Mouse (Mus musculus) thymus, postnatal 14 days (tissue): ENCODE results near the gene Mgat4e.
A peak's percentile ranks its signal among the peaks of the same experiment; 100 is the strongest.
"Not testable (repeated sequence)": the region's sequence is repeated elsewhere in the genome, so short reads cannot be mapped to it uniquely, and the experiment has no call there.

ENCODE experiments used
- DNase-seq: peaks from one replicate; pipeline ENCODE4 v3.0.0; 2021

Gene Mgat4e

DNA sequence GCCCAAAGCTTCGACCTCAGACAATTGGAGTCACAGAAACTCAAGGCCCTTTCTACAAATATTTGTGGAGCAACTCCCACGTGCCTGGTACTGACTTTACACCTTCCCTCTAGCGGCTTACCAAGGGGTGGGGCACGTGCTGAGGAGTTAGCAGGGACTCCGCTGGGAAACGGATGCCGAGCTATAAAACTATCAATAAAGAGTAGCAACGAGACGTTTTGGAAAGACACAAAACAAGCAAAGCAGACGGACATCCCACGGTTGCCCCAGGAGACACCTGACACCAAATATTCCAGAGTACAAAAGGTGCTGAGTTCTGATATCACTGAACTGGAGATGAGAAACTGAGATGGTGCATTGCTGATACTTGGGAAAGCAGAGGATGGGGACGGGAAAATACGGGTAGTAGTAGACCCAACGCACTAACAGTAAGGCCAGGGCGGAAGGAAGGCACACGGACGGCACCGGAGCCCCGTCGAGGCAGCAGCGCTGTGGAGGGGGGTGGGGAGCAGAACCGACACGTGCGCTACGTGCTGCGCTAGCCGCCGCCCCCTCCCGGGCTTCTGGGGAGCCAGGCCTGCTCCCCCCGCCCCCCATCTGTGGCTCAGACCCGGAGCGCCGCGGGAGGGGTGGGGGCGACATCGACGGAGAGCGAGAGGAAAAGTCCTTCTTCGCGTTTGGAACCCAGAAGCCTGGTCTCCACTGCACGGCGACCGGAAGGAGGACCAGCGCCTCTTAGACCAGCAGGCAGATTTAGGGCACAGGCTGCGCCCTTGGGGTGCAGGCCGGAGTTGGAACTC lies 6.6 kb upstream of the Mgat4e start:
- peak; percentile 87 for DNase-seq

GRCm38 (mm10) chr1:134555240-134555870 lies 5.9 kb upstream of the Mgat4e start:
- DNase-seq, result peak; percentile 8

GRCm38 (mm10) chr1:134552396-134552795 lies 2.9 kb upstream of the Mgat4e start:
- no peak for DNase-seq

DNA sequence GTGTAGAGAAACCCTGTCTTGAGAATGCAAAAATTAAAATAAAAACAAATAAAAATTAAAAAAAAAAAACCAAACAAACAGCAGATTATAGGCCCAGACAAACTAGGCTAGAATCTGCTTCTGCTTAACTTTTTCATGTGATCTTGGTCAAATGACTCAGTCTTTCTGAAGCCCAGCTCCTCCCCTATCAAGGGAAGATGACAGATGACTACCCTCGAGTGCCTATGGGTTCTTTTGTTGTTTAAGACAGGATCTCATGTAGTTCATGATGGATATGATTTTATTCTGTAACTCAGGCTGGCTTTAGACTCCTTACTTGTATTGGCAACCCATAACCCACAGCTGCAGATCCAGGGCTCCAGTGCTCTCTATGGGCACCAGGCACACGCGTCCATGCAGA lies 2.4 kb upstream of the Mgat4e start:
- no peak for DNase-seq

DNA sequence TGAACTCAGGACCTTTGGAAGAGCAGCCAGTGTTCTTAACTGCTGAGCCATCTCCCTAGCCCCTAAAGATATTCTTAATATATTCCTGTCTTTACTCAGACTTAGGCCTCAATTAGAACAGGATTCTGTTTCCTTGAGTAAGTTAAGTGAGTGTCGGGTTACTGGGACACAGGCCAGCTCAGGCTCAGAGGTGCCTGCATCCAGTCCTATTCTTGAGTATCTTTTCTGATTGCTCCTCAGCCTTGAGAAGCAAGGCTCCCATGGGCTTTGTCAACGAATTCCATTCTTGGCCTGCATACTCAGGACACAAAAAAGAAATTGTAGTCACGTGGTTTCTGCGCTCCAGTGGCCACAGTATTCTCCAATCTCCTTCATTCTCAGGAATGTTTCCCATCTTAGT lies 1.3 kb downstream of the Mgat4e start:
- DNase-seq, result no peak

GRCm38 (mm10) chr1:134540610-134541009 lies 8.9 kb downstream of the Mgat4e start:
- DNase-seq, result no peak

DNA sequence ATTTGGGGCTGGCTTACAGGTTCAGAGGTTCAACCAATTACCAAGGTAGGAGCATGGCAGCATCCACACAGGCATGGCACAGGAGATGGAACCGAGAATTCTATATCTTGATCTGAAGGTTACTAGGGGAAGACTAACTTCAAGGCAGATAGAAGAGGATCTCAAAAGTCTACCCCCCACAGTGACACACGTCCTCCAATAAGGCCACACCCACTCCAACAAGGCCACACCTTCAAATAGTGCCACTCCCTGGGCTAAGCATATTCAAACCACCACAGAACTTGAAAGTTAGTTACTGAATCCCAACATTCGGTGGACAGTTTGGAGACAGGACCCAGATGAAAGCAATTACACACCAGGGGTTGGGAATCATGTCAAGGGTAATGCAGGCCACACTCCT lies 14.0 kb downstream of the Mgat4e start:
- no peak for DNase-seq

DNA sequence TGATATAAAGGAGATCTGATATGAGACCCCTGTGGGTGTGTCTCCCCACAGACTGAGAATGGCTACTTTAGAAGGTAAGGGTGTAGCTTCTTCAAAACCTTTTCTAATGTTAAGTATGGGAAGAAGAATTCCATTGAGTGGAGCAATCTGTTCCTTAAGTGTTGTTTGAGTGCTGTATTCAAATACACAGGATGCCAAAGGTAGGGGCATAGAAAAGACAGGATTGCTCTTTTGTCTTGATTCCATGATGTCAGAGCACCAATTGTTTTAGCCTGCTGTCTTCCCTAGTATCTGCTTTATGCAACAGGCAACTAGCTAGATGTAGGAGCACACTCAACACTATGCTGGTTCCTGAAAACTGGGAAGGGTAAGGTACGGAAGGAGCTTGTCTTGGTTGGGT lies 14.4 kb downstream of the Mgat4e start:
- no peak for DNase-seq

- DNase-seq, result not testable (repeated sequence)
Measured at GRCm38 (mm10) chr1:134533710-134534109, 15.8 kb downstream of the Mgat4e start.

- no peak for DNase-seq
Measured at GRCm38 (mm10) chr1:134530618-134531017, 18.9 kb downstream of the Mgat4e start.

DNA sequence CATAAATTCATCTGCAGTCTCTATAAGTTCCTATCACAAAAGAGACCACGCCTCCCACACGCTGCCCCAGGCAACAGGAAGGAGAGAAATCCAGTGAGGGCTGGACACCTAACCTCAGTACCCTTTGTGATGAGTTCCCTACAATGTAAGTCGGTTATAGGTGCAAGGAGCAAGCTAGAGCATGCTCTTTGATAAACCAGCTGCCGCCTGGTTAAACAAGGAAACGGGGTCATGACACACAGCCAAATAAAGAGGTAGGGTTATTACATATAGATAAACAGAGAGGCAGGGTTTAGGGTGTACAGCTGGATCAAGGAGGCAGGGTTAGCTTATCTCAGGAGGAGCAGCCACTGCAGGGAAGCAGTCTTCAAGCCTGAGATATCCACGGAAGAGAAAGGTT lies 22.7 kb downstream of the Mgat4e start:
- DNase-seq, result no peak

- DNase-seq, result no peak
Measured at GRCm38 (mm10) chr1:134525015-134525414, 24.5 kb downstream of the Mgat4e start.

- peak; percentile 38 for DNase-seq
Measured at GRCm38 (mm10) chr1:134524424-134524823, 25.1 kb downstream of the Mgat4e start.

- no peak for DNase-seq
Measured at GRCm38 (mm10) chr1:134522325-134522724, 27.2 kb downstream of the Mgat4e start.

DNA sequence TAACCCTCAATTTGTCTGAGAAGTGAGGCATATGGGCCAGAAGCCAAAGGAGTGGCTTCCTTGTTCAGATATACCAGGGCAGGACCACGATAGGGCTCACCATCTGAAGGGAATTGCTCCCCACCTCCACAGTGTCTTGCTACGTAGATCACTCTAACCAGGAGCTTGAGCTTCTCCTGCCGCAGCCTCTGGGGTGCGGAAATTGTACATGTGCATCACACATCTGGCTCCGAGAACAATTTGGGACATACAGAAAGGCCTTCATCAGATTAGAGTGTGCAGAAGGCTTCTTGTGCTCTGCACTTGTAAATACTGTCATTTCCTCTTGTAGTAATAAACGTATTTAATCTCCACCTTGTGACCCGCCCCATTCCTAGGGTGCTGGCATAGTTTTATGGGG lies 28.3 kb downstream of the Mgat4e start:
- no peak for DNase-seq

- DNase-seq, result no peak
Measured at GRCm38 (mm10) chr1:134520001-134520721, 29.3 kb downstream of the Mgat4e start.

DNA sequence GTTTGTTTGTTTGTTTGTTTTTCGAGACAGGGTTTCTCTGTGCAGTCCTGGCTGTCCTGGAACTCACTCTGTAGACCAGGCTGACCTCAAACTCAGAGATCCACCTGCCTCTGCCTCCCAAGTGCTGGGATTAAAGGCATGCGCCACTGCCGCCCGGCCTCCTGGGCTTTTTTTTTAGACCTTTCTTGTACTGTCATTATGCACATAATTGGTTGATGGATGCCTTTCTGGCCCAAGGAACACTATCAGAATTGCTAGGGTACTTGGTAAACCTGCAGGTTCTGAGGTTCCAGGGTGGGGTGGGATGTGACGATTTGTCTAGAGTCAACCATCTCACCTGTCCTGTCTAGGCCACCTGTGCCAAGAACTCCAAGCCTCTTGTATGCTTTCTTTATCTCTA lies 30.3 kb downstream of the Mgat4e start:
- DNase-seq, result not testable (repeated sequence)

GRCm38 (mm10) chr1:134518677-134519076 lies 30.8 kb downstream of the Mgat4e start:
- DNase-seq, result peak; percentile 91

DNA sequence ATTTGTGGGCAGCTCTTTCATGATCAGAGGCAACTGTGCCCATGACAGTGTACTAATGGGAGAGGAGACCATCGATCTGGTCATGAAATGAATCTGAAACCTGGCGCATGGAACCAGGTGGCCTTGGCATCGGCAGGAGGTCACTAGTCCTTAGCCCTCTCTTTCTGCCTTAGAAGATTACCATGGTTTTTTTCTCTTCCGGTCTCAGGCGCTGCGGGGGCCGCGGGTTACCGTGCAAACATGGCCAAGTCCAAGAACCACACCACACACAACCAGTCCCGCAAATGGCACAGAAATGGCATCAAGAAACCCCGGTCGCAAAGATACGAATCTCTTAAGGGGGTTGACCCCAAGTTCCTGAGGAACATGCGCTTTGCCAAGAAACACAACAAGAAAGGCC lies 31.6 kb downstream of the Mgat4e start:
- not testable (repeated sequence) for DNase-seq

DNA sequence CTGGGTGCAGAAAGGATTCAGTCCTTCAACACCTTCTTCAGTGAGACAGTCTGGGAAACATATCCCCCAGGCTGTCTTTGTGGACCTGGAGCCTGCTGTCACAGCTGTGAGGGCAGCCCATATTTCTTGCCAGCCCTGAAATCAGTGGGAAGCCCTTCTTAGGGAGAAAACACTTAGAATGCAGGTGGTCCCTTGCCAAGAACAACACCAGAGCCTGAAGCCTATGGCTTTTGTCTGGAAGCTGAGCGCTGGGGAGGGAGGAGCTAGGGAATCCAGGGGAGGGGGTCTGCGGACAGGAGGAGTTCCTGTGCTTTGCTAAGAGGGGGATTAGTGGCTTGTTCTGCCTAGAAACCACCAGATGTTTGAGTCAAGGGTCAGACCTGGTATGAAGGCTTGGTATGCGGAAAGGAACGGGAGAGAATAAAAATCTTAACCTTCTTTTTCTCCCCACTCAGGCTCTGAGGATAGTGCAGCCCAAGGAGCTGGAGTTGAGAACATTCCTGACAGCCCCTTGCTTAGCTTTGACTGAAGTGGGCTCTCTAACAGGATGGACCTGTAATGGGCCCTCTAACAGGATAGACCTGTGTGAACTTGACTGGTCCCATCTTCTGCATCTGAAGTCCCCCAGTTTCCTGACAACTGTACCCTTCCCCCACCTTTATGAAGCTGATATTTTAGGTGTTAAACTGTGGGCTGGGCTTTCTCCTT lies 32.8 kb downstream of the Mgat4e start:
- DNase-seq, result no peak

GRCm38 (mm10) chr1:134515891-134516290 lies 33.6 kb downstream of the Mgat4e start:
- DNase-seq, result no peak

DNA sequence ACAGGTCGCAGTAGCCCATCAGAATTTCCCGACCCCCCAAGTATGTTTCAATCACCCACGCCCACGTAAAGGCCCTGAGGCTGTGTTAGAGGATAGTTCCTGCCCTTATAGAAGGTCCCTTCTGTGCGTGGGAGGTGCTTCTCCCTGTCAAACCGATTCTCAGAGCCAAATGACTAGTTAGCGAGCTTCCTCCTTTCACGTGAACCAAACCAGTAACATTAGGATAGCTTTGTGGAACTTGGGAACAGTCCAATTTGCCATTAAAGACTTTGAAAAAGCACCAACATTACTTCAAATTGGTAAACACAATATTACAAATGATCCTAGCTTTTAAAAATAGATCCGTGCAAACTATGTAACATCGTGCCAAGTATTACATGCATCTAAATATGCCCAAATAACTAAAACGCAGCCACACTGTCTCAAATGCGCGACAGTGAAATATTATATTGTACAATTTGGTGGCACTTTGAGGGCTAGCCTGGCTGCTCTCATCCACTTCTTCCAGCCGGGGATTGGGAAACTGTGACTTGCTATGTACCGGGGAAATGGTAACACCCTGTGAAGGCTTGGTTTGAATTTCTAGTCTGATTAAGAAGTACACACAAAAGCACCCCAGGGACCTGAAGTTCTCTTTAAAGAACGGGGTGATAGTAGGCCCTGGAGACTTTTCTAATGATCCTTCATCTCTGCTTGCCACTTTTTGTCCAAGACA lies 35.4 kb downstream of the Mgat4e start:
- DNase-seq, result no peak
